Mouse (Mus musculus) monocyte, adult 2 months (primary cell): ENCODE measurements at regions not wholly inside any gene's neighbourhood (a gene's known extent, or its start where the extent isn't known, plus 50 kb on each side); places are given as distances from the start of the nearest gene placed in this dataset.

Experiments
- DNase-seq, 2 experiments: peaks; one replicate each; pipeline ENCODE4 v3.0.0; 2022; ENCODE audit warnings: low spot score in 2 of 2, low read depth in 1 of 2

DNA sequence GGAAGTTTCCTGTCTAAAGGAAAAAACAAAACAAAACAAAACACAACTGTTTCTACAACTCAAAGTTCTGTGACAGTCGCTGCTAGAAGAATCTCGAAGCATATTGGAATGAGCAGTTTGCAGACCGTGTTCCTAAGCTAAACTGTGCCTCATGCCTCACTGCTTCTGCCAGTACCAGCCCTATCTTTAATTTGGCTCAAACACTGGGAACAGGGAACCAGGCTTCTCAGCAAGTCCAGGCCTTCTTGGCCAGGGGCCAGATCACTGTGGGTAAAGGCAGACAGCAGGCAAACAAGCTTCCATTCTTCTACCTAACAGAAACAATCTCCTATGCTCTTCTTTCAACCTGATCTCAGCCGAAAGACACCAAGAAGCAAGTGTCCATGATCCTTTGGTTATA is 56.5 kb downstream of the Tmsb4x start:
- DNase-seq, result no peak

DNA sequence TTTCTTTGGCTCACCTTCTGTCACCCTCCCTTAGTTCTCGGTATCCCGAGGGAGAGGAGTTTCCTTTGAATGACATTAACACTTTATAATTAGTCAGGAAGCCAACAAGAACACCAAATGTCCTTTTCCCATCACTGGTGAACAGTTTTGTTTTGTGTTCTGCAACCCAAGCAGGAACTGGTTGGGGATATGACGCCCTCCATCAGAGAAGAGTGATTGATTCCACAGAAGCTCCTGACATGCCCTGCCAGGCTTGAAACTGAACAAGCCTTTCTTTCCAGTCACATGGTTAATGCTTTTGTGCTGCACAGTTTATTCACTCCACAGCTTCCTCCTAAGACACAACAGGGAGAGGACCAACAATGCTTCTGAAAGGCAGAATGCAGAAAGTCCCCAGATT is 57.8 kb downstream of the Tmsb4x start:
- no peak for DNase-seq

DNA sequence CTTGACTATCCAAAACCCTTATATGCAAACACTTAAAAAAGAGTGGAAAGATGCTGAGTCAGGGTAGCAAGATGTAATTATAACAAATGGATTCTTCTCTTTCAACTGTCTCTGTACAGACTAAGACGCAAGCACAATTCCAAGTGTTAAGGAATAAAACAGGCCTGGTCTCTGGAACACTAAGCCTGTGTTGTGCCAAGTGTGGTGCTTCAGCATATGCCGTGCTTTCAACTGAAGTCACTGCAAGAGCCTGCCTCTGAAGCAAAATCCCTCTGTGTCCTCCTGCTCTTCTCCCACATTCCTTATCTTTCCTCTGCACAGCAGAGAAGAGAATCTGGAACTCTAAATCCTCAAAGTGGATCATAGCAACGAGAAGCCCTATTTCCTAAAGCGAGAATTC is 59.7 kb downstream of the Tmsb4x start:
- no peak for DNase-seq

DNA sequence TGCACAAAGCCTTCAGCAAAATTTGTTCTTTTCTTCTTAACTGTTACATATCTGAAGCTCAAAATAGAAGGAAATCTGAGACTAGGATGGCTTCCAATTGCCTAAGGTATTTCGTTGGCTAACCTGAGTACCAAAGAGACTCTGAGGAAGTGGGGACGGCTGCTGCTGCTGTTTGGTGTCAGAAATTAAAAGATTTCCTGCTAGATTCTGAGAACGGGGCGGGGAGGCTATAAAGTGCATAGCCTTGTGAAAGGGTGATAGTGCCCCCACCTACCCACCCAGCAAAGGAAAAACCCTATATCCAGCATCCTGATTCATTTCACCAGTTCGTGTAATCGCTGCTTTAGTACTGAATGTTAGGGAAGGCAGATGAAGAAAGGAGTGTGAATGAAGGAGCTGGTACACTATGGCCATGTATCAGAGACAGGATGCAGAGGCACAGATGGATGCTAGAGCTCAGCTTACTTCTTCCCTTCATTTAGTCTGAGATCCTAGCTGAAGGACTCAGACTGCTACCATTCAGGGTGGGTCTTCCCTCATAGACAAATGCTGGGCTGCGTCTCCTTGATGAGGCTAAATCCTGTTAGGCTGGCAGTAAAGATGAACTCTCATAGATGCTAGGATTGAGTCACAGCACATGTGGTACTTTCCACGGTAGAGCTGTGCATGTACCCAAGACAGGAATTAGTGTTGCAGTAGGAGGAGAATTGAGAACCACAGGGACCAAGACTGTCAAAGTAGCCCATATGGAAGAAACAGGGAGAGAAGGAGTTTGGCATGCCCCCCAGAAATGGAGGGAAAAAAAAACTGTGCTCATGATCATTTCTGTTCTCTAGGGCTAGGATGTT is 62.4 kb downstream of the Tmsb4x start:
- no peak for DNase-seq

DNA sequence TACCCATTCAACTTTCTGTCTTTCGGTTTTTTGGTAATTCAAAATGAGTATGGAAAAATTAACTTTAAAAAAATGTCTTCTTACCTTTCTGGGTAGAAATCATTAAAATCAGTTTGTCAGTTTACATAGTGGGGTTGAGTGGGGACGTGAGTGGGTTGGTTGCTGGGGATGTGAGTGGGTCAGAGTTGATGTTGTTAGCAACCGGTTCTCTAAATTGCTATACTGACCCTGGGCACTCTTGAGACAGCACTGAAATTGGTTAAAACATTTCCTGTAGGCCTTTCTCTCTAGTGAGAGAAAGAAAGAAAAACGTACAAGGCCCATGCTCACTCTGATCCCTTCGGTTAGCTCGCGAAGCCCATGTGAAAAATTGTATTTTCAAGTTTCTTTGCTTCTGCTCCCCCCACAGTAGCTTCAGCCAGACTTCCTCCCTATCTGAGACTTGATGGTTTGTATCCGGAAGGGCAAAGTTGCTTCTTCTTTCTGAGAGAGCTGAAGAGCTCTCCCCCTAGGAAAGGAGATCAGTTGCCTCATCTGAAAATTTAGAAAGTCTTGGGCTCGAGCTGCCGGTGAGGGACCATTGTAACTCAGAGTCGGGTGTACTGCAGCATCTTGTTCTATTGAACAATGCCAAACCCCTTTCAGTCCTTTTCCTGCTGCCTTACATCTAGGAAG is 63.5 kb downstream of the Tmsb4x start:
- DNase-seq, result no peak

DNA sequence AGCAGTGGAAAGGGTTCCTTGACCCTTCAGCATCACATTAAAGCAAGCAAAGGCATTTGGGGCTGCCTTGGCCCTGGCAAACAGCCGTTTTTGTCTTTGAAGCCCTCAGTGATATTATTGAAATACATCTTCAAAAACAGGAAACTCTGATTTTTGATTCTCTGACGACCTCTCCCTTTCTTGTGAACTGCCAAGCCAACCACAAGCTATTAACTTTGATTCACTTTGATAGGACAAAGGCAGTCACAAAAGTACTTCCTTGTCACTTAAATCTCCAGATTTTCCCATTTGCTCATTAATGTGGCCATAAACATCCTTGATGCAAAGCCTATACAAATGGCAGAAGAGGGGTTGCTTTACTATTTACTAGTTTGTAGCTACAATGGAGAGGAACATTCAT is 70.0 kb downstream of the Tmsb4x start:
- DNase-seq, result no peak

DNA sequence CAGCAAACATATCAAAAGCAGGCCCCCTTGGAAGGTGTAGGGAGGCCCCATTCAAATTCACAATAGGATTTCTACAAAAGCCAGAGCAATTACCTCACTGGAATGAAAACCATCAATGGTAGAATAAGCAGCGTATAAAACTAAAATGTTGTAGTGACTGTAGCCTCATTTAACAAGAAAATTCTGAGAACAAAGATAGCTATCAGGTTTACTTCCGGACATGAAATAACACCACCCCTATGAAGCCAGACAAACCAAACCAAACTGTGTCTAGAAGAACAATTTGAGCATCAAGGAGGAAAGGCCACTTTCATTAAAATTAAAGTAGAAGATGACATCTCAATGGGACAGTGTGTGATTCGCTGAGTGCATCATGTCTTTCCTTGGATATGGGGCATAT is 74.9 kb downstream of the Tmsb4x start:
- DNase-seq, result no peak

DNA sequence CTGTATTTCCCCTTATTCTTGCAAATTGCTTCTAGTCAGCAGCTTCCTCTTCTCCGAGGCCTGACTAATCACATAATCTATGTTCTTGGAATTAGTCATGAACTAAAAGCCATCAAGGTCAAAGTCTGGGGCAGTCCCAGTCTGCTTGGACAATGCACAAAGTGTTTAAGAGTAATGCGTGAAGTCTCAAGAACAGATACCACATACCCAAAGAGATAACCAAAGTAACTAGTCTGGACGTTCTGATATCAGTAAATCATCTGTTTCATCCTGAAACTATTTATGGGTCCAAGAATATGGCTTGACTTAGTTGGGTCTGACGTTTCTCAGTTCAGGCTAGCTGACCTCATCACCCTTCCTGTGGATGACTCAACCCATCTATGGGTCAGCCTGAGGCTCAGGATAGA is 76.1 kb downstream of the Tmsb4x start:
- no peak for DNase-seq

DNA sequence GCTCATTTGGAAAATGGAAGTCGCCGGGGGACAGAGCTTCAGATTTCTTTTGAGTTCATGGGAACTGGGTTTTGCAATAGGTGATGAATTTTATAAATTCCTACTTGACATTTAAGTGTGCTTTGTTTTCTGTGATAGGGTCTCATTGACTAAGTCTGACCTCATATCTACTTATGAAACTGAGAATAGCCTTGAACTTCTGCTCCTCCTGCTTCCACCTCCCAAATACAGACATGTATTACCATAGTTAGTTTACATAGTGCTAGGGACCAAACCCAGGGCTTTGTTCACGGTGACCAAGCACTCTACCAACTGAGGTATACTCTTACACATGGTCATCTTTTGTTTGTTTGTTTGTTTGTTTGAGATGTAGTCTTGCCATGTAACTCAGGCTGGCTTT is 77.8 kb downstream of the Tmsb4x start:
- no peak for DNase-seq

DNA sequence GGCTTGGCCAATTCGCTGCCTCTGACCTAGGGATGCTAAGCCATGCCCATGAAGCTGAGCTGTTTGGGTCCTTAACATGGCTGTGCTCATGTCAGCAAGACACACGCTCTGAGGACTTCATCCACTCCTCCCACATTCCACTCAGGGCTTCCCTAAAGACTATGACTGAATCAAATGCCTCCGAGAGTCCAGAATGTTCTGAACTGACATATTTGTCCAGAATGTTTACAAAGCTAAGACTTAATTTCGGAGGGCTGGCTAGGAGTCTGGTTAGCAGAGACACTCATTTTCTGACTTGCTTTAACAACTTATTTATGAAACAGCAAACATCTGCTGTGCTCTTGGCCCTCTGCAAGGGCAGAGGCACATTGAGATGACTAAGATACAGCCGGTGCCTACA is 78.5 kb downstream of the Tmsb4x start:
- DNase-seq, result no peak

DNA sequence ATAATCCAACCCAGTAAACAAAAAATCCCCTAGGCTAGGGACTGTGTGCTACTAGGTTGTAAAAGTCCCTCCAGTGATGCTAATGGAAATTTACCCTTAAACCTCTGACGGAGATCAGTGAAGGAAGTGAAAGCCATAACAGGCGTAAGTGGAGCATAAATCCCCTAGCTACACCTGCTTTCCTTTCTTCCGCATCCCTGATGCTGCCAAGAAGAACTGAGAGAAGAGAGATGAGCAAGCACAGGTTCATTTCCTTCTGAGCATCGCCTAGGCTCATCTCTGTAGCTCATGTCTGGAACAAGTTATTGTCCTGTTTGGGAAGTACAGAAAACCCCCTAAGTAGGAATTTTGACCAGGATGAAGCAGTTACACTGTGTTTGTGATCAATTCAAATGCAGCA is 89.8 kb downstream of the Tmsb4x start:
- no peak for DNase-seq

DNA sequence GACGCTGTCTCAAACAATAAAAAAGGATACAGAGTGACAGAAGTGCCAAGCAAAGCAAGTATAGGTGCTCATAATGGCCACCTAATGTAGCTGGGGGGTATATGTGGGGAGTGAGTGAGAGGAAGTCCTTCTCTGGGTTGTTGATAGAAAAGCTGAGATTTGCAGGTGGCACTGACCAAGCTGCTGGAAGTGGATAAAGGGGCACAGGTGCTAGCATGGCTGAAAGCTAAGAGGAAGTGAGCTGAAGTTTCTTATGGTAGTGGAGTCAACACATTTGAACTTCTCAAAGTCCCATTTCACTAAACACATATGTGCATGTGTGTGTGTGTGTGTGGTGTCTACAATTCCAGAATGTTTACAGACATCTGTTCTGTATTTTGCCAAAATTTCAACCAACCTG is 94.0 kb downstream of the Tmsb4x start:
- no peak for DNase-seq

DNA sequence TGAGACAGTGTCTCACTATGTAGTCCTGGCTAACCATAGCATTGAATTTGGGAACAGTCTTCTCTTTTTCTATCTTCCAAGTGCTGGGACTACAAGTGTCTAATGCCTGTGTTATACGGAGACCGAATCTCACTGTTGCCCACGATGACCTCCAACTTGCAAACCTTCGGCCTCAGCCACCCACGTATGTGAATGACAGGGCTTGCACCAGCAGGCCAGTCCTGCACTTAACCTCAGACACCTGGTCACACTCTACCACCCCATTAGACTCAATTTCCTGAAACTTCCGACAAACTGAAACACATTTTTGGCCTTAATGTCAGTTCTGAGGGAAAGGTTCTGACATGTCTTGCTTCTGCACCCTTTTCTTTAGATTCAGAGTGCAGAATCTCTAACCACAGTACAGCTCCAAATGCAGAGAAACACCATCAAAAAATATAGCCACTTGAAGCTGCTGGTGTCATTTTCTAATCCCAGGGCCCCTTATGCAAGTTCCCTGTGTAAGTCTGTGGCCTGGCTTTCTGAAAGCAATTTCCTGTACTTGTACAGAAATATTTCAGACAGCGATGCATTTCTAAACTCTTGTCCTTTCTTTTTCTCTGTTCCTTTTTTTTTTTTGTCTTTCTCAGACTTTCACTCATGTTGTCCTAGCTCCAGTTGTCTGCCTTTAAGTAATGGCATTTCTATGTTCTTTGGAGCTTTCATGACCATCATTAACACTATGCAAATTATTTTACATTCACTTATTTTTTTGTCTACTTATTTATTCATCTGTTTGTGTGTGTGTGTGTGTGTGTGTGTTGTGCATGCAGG is 97.8 kb downstream of the Tmsb4x start:
- no peak for DNase-seq

DNA sequence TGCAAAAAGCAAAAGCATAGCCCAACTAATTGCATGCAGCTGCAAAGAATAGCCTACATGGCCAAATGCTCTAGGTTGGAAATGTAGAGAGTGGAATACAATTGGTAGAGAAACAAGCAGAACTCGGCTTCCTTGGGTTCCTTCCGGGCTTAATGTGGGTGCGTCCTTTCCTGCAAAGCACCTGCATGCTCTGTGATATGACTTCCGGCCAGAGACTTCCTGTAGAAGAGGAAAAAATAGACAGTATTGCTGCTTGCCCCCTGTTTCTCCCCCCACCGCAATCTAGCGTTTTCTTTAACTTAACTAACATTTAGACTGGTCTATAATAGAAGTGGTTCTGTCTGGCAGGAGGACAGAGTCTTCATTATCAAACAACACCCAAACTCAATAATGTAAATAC is 100.8 kb downstream of the Tmsb4x start:
- no peak for DNase-seq

DNA sequence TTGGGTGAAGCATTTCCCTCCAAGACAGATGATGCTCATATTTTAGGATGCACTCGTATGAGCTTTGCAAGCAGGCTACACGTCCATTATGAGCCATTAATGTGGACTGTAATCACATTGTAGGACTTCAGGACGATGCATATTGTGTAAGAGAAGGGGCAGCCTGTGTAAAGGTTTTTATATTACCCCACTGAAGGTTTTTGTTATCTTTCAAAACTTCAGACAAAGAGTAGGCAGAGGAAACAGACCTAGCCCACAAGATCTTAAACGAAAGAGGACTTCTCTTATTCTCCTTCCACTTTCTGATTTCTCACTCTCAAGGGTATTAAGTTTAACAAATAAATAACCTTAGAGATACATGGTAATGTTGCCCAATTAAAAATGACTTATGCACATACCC is 101.6 kb downstream of the Tmsb4x start:
- DNase-seq, result no peak

DNA sequence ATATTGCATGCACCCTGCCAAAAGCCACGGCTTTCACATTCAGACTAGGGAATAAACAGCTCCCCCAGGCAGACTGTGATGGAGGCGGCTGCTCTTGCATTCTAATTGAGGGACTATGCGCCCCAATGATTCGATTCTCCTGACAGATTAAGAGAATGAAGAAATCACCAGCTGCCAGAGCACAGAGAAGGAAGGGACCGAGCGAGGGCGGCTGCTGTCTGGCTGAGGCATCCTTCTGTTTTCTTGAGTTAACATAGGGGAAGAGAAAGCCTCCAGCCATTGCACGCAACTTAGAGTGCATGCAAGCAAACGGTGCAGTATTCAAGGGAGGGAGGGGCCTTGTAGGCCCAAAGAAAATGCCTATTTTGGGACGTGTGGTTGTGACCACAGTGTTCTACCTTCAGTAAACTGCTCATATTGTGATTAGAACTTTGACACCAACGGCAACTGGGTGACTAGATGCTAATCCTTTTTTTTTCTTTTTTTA is 103.1 kb downstream of the Tmsb4x start:
- no peak for DNase-seq

DNA sequence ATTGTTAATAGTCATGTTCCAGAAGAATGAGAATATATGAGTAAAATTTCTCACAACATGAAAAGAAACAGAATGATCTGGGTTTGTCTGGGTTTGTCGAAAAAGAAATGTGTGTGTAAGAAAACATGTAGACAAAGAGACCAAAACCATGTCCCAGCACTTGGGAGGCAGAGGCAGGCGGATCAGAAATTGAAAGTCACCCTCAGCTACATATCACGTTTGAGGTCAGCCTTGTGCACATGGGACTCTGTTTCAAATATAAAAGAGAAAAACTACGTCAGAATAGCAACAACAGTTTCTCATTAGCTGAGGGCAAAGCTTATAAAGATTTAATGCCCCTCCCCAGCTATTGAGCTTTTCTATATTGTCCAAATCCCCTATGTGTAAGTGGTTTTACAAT is 103.8 kb downstream of the Tmsb4x start:
- no peak for DNase-seq

DNA sequence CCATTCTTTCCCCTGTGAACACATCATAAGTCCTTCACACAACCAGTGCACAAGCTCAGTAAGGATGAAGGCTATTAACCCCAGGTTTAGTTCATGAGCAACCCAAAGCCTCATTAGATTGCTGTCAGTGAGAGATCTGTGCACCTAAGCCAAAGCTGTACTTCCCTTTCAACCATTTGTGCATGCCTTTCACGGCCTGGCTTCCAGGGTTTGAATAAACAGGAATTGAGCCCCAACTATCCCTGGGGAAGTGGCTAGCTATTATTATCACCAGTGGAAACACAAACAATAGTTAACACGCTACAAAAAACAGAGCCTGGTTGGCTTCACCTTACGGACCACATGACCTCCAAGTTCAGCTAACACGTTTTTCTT is 104.9 kb downstream of the Tmsb4x start:
- DNase-seq, result no peak

DNA sequence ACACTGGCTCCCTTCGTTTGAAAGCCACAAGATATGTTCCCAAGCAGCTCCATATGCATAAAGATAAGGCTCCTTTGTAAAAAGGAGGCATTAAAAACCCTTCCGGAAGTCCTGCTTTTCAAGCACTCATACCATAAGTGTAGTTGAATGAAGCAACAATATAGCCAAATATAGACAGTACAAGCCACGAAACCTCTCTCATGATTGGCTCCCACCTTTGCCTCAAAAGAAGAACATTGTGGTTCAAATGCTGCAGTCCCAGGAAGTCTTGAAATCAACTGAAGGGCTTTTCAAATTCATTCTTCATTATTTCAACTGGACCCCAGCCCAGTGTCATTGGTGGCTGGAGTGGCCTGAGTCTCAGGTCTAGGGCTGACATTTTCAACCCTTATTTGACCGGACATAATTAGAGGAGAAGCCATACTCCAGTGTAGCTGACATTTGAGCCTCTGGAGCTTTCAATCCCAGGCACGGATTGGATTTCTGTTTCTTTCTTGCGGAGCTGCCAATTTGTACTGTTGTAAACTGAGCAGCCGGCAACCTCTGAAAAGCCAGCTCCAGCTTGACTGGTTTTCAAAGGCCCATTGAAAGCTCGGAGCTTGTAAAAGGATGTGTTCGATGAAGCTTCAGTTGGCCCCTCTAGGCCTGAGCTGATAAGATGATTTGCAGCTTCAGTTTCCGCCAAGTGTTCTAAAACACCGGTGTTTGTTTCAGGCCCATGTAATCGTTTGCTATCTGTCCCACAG is 105.4 kb downstream of the Tmsb4x start:
- DNase-seq, result no peak

DNA sequence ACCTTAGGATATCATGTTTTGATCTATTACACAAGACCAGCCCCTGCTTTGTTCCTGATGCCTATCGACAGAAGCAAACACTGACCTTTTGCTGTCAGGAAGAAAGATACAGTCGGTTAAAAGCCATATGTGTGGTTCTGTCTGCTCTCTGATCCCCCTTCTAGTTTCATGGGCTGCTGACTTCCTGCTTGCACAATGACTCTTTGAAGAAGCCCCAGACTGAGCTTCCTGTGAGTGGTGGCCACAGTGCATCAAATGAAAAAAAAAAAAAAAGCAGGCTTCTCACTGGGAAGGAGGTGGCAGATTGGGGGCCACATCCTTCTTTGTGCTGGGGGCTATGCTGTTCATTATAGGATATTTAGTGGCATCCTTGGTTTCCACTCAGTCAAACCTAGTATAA is 107.2 kb downstream of the Tmsb4x start:
- DNase-seq, result no peak

DNA sequence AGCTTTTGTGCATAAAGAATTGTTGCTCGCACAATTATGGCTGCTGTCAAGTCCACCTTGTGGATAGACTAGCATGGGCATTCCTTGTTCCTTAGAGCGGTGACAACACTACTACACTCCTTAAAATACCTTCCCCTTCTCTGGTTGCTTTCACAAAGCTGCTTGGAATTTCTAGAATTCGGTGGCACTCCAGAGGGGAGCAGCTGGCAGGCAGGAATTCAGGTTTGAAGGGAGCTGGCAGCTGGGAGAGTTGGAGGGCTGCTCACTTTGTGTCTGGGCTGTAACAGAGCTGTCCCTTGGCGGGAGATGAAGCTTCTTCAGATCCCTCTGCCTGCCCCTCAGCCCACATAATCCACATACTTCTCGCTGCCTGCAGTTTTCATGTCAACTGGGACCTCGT is 109.7 kb downstream of the Tmsb4x start:
- no peak for DNase-seq
